Mouse (Mus musculus): ENCODE data around the gene Sec23ip.

Sec23ip gene

DNA sequence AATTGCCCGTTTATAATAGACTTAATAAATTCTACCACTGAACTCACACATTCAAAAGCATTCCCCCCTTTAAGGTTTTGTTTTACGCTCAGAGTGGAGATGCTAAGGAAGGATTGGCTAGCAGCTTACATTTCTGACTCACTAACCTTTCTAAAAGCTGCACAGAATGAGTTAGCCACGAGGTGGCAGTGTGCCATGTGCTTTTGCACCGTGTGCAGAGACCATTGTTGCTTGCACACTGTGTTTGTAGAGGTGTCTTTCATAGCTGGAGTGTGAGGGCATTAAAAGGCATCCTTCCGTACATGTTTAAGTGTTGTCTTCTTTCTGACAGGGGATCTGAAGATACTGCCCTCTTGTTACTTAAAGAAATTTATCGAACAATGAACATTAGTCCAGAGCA lies 34.6 kb downstream of the Sec23ip start:
- DNase-seq (ENCODE audit: low read depth, low spot score) = peak; percentile 47

DNA sequence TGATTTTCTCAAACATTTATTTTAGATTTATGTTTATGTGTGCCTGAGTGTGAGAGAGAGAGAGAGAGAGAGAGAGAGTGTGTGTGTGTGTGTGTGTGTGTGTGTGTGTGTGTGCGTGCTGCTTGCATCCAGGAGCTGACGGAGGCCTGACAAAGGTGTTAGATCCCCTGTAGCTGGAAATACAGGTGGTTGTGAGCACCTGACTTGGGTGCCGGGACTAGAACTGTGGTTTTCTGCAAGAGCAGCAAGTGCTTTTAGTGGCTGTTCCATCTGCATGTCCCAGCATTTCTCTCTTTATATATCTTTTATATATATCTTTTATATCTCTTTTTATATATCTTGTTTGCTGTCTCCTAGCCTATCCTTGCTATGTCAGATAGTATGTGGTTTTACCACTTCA lies 37.1 kb downstream of the Sec23ip start:
- no peak for DNase-seq (ENCODE audit: low read depth, low spot score)

DNA sequence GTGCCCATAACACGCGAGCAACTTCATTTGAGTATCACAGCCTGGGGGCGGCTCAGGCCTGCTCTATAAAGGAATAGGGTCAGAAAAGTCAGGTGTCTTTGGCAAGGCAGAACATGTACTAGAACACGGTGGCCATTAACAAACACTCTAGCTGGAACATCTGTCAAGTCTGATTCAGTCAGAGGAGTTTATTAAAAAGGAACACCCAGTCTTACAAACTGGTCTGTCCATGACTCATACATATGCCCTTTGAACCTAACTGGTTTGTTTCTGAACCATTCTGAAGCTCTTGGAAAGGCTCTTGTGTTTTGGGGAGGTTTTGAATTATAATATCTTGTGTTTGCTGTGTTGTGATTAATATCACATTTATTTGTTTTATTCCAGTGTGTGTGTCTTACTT lies 45.3 kb downstream of the Sec23ip start:
- no peak for DNase-seq (ENCODE audit: low read depth, low spot score)

DNA sequence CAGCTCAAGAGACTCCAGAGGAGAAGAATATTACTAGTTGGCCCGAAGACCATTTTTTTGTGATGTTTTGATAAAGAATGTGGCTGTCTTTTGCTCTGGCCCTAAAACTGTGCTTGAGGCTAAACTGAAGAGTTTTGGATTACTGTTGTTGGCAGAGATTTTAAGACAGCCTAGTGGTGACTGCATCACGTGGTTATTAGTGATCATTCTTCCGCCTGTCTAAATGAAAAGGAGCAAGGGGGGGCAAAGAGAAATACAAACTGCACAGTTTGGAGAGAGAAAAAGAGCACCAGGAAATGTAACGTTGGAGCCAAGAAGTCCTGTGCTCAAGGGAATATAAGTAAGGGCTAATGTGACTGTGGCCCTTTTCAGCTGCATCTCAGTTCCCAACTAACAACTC lies 48.7 kb downstream of the Sec23ip start:
- DNase-seq (ENCODE audit: low read depth, low spot score) = no peak

DNA sequence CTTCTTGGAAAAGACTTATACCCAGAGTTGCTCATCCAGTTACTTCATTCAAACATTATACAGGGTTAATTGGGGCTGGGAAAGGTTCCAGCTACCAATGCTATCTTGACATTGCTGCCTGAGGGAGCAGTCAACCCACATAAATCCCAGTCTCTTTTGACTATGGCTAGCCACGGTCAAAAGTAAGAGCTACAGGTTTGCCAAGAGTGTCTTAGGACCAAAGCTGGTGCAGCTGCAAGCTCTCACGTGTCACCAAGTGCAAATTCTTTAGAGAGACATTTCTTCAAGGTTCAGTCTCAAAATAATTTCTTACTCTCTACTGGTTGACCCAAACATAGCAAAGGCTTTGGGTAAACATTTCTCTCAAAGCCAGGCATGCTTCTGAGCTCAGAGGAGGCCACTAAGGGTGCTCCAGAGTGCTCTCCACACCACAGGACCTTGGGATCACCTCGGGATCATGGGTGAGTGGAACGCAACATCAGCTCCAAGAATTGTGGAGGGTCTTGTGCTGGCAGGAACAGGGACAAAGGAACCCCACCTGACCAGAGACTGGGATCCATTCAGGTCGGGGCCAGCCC lies 80.3 kb downstream of the Sec23ip start:
- DNase-seq (ENCODE audit: low read depth, low spot score) = no peak

DNA sequence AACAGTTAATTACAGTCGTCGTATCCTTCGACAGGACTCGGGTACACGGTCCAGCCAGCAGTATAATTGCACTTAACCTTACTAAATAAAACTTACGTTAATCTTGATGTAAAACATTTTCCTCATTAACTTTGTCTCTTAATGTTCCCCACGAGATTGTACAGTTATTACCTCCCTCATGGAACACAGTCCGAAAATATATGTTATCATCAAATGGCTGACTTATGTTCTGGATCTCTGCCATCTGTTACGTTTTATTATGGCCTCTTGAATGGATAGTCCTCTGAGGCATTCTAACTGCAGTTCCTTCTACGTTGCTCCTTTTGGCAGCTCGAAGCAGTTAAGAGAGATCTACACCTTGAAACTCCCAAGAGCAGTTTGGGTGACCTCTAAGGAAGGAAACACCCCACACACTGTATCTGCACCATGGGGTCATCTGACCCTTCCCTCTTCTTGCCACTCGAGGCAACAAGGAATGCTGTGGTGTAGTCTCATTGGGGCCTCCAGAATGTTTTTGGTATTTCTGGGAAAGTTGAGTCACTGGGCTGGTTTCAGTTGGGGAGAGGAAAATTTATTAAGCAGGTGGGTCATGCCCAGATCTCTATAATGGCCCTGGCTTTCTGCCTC lies 87.8 kb downstream of the Sec23ip start:
- no peak for DNase-seq (ENCODE audit: low read depth, low spot score)

DNA sequence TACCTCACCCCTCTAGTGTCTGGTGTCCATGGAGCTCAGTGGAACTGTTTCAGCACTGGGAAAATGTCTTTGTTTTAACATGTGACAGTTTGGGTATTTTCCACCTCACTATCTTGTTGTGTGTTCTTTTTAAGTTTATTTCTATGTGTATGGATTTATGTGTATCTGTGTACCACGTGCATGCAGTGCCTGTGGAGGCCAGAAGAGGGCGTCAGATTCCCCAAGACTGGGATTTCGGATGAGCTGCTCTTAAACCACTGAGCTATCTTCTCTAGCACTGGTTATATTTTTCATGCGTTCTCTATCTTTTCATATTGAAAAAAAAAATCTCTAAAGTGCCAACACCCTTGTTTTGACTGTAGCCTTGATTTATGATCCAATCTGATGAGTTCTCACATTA lies 88.5 kb downstream of the Sec23ip start:
- no peak for DNase-seq (ENCODE audit: low read depth, low spot score)
